32 mouse cellular contexts compared by ENCODE assay signal in the genomic region with DNA sequence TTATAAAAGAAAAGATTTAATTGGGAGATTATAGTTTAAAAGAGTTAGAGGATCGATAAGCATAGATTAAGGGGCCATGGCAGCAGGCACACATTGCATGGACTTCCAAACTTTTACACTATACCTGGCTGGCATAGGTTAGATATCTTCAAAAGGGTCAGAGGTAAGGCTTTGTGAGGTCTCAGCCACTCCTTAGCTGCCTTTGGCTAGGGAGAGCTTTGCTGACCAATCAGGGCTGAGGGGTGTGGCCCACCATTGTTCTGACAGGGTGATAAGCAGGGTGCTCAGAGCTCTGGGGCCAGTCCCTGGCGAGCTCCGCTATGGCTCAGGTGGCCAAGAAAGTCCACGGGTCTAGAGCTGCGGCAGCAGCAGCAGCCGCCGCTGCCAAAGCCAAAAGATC. TPM values are rescaled to one million over a fixed set of nuclear protein-coding genes. Genes with fewer than 3 reads are reported as not detected.
"Had no signal": no experiment of that assay in that cellular context is flagged by ENCODE, and none has a peak within 500 bp of the region (broad histone marks: within the 10 kb centered on the region; RNA-seq: fewer than 3 reads in every experiment).

A gene (plus strand): TSS at position 301 of the 400 bp plus-strand sequence.

- H3K9me3 ChIP-seq: heart, embryonic 10.5 days; heart, embryonic 12.5 days; hindbrain, embryonic 10.5 days; hindbrain, embryonic 12.5 days; intestine, embryonic 15.5 days; kidney, embryonic 15.5 days; limb, embryonic 13.5 days; limb, embryonic 15.5 days; liver, embryonic 12.5 days had no signal

- ATAC-seq: hindbrain, embryonic 16.5 days; inflammation-experienced regulatory T-cells, adult 6 months; intestine, embryonic 15.5 days; liver, embryonic 12.5 days had no signal

- DNase-seq: gastrocnemius, adult 2 months; gastrocnemius, postnatal 10 days; gastrocnemius, postnatal 25 days; heart, adult 18-20 months; heart, postnatal 10 days; heart, postnatal 4 days; kidney, adult 11 months; kidney, adult 2 months; kidney, adult 9 months; kidney, postnatal 14 days; kidney, postnatal 36 days; layer of hippocampus, adult 9-11 months; layer of hippocampus, postnatal 36 days; left cerebral cortex, postnatal 4 days had no signal

- H3K36me3 ChIP-seq: heart, embryonic 10.5 days; heart, embryonic 12.5 days; hindbrain, embryonic 10.5 days; hindbrain, embryonic 12.5 days; intestine, embryonic 15.5 days; kidney, embryonic 15.5 days; limb, embryonic 13.5 days; limb, embryonic 15.5 days; liver, embryonic 12.5 days had no signal

- H3K4me3 ChIP-seq: gastrocnemius, adult 2 months; heart, embryonic 10.5 days; heart, embryonic 12.5 days; hindbrain, embryonic 10.5 days; hindbrain, embryonic 12.5 days; intestine, embryonic 15.5 days; kidney, embryonic 15.5 days; limb, embryonic 13.5 days; limb, embryonic 15.5 days; liver, embryonic 12.5 days had no signal

- H3K27me3 ChIP-seq: heart, embryonic 12.5 days; hindbrain, embryonic 12.5 days; intestine, embryonic 15.5 days; kidney, embryonic 15.5 days; limb, embryonic 13.5 days; limb, embryonic 15.5 days; liver, embryonic 12.5 days had no signal

- H3K9ac ChIP-seq: heart, embryonic 12.5 days; hindbrain, embryonic 12.5 days; hindbrain, embryonic 14.5 days; intestine, embryonic 15.5 days; kidney, embryonic 15.5 days; limb, embryonic 13.5 days; limb, embryonic 15.5 days; liver, embryonic 12.5 days had no signal

- H3K27ac ChIP-seq: gastrocnemius, adult 2 months; heart, embryonic 10.5 days; hindbrain, embryonic 10.5 days; hindbrain, embryonic 12.5 days; hindbrain, embryonic 14.5 days; intestine, embryonic 15.5 days; kidney, embryonic 15.5 days; kidney, postnatal 0 days; limb, embryonic 13.5 days; limb, embryonic 15.5 days; liver, embryonic 12.5 days had no signal

- H3K4me2 ChIP-seq: heart, embryonic 12.5 days; hindbrain, embryonic 12.5 days; hindbrain, embryonic 14.5 days; intestine, embryonic 15.5 days; kidney, embryonic 15.5 days; limb, embryonic 13.5 days; limb, embryonic 15.5 days; liver, embryonic 12.5 days had no signal

- H3K4me1 ChIP-seq: heart, embryonic 10.5 days; heart, embryonic 12.5 days; hindbrain, embryonic 10.5 days; hindbrain, embryonic 12.5 days; intestine, embryonic 15.5 days; kidney, embryonic 15.5 days; limb, embryonic 13.5 days; limb, embryonic 15.5 days; liver, embryonic 12.5 days had no signal

RNA-seq across cellular contexts. Expression of the gene that starts here (rescaled TPM):
- polyA plus RNA-seq: heart, embryonic 10.5 days; heart, embryonic 12.5 days; heart, embryonic 14.5 days; heart, embryonic 16.5 days; hindbrain, embryonic 10.5 days; hindbrain, embryonic 12.5 days; hindbrain, embryonic 14.5 days; hindbrain, embryonic 16.5 days; inflammation-experienced regulatory T-cells, adult 6 months; intestine, embryonic 15.5 days; kidney, adult 2 months; kidney, embryonic 15.5 days; kidney, postnatal 0 days; large intestine, adult 2 months; limb, embryonic 11.5 days; limb, embryonic 13.5 days; limb, embryonic 15.5 days; liver, adult 2 months; liver, embryonic 12.5 days had no signal
